Mouse (Mus musculus): ENCODE data around the gene Defa2. TPM values are rescaled to one million over a fixed set of nuclear protein-coding genes. Genes with fewer than 3 reads are reported as not detected.

Gene Defa2
- polyA plus RNA-seq (2014; fragmentation: Illumina TruSeq; extraction: RNeasy Lipid Tissue Mini Kit (QIAGEN cat#74804); ENCODE audit: low read depth, low replicate concordance) = not detected

DNA sequence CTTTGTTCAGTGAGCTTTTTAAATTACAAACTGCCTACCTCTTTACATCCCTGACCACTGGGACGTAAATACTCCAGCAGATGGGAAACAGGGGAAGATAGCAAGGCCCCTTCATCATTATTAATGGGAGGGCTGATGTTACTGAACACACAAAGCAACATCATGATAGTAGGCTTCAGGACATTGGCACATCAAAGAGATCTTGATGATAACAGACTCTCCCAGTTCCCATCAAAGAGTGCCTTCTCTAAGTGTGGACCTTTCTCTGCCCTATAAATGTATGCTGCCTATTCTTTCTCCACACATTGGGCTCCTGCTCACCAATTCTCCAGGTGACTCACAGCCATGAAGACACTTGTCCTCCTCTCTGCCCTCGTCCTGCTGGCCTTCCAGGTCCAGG lies at the start of gene Defa2:
Gene Defa2 (plus strand): TSS at position 301 of the 400 bp plus-strand sequence.

DNA sequence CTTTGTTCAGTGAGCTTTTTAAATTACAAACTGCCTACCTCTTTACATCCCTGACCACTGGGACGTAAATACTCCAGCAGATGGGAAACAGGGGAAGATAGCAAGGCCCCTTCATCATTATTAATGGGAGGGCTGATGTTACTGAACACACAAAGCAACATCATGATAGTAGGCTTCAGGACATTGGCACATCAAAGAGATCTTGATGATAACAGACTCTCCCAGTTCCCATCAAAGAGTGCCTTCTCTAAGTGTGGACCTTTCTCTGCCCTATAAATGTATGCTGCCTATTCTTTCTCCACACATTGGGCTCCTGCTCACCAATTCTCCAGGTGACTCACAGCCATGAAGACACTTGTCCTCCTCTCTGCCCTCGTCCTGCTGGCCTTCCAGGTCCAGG lies 13.2 kb downstream of the Defa2 start, which contains the start of gene Defa33:
Gene Defa33 (plus strand): TSS at position 301 of the 400 bp plus-strand sequence.

DNA sequence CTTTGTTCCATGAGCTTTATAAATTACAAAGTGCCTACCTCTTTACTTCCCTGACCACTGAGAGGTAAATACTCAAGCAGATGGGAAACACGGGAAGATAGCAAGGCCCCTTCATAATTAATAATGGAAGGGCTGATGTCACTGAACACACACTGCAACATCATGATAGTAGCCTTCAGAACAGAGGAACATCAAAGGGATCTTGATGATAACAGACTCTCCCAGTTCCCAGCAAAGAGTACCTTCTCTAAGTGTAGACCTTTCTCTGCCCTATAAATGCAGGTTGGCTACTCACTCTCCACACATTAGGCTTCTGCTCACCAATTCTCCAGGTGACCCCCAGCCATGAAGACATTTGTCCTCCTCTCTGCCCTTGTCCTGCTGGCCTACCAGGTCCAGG lies 48.8 kb downstream of the Defa2 start, which contains the start of gene Defa36:
Gene Defa36 (plus strand): TSS at position 301 of the 400 bp plus-strand sequence.

Other genes with a start within 250 kb of the Defa2 start
- gene Defa30, start 243.9 kb upstream of the Defa2 start, polyA plus RNA-seq (2014; fragmentation: Illumina TruSeq; extraction: RNeasy Lipid Tissue Mini Kit (QIAGEN cat#74804); ENCODE audit: low read depth, low replicate concordance) = not detected
- not detected for gene Defa22, start 216.2 kb upstream of the Defa2 start, polyA plus RNA-seq (2014; fragmentation: Illumina TruSeq; extraction: RNeasy Lipid Tissue Mini Kit (QIAGEN cat#74804); ENCODE audit: low read depth, low replicate concordance)
- gene Defa31, start 186.9 kb upstream of the Defa2 start, polyA plus RNA-seq (2014; fragmentation: Illumina TruSeq; extraction: RNeasy Lipid Tissue Mini Kit (QIAGEN cat#74804); ENCODE audit: low read depth, low replicate concordance) = not detected
- not detected for gene Gm15293, start 177.0 kb upstream of the Defa2 start, polyA plus RNA-seq (2014; fragmentation: Illumina TruSeq; extraction: RNeasy Lipid Tissue Mini Kit (QIAGEN cat#74804); ENCODE audit: low read depth, low replicate concordance)
- not detected for gene Gm15292, start 128.8 kb upstream of the Defa2 start, polyA plus RNA-seq (2014; fragmentation: Illumina TruSeq; extraction: RNeasy Lipid Tissue Mini Kit (QIAGEN cat#74804); ENCODE audit: low read depth, low replicate concordance)
- gene Defa27, start 63.0 kb upstream of the Defa2 start, polyA plus RNA-seq (2014; fragmentation: Illumina TruSeq; extraction: RNeasy Lipid Tissue Mini Kit (QIAGEN cat#74804); ENCODE audit: low read depth, low replicate concordance) = not detected
- gene Defa29, start 51.5 kb upstream of the Defa2 start, polyA plus RNA-seq (2014; fragmentation: Illumina TruSeq; extraction: RNeasy Lipid Tissue Mini Kit (QIAGEN cat#74804); ENCODE audit: low read depth, low replicate concordance) = not detected
- not detected for gene Defa33, start 13.3 kb downstream of the Defa2 start, polyA plus RNA-seq (2014; fragmentation: Illumina TruSeq; extraction: RNeasy Lipid Tissue Mini Kit (QIAGEN cat#74804); ENCODE audit: low read depth, low replicate concordance)
- not detected for gene Defa36, start 48.9 kb downstream of the Defa2 start, polyA plus RNA-seq (2014; fragmentation: Illumina TruSeq; extraction: RNeasy Lipid Tissue Mini Kit (QIAGEN cat#74804); ENCODE audit: low read depth, low replicate concordance)
- not detected for gene Gm7849, start 78.0 kb downstream of the Defa2 start, polyA plus RNA-seq (2014; fragmentation: Illumina TruSeq; extraction: RNeasy Lipid Tissue Mini Kit (QIAGEN cat#74804); ENCODE audit: low read depth, low replicate concordance)
- gene Defa20, start 130.7 kb downstream of the Defa2 start, polyA plus RNA-seq (2014; fragmentation: Illumina TruSeq; extraction: RNeasy Lipid Tissue Mini Kit (QIAGEN cat#74804); ENCODE audit: low read depth, low replicate concordance) = not detected
- gene Defa32, start 150.5 kb downstream of the Defa2 start, polyA plus RNA-seq (2014; fragmentation: Illumina TruSeq; extraction: RNeasy Lipid Tissue Mini Kit (QIAGEN cat#74804); ENCODE audit: low read depth, low replicate concordance) = not detected
- gene Defa37, start 186.9 kb downstream of the Defa2 start, polyA plus RNA-seq (2014; fragmentation: Illumina TruSeq; extraction: RNeasy Lipid Tissue Mini Kit (QIAGEN cat#74804); ENCODE audit: low read depth, low replicate concordance) = not detected
- not detected for gene Defa28, start 204.5 kb downstream of the Defa2 start, polyA plus RNA-seq (2014; fragmentation: Illumina TruSeq; extraction: RNeasy Lipid Tissue Mini Kit (QIAGEN cat#74804); ENCODE audit: low read depth, low replicate concordance)
- gene Gm7861, start 216.0 kb downstream of the Defa2 start, polyA plus RNA-seq (2014; fragmentation: Illumina TruSeq; extraction: RNeasy Lipid Tissue Mini Kit (QIAGEN cat#74804); ENCODE audit: low read depth, low replicate concordance) = not detected
- not detected for gene Defa26, start 239.7 kb downstream of the Defa2 start, polyA plus RNA-seq (2014; fragmentation: Illumina TruSeq; extraction: RNeasy Lipid Tissue Mini Kit (QIAGEN cat#74804); ENCODE audit: low read depth, low replicate concordance)

Data from liver, adult 10 weeks (tissue).